Mouse (Mus musculus): ENCODE results near the gene Olfr732. TPM values are rescaled to one million over a fixed set of nuclear protein-coding genes. Genes with fewer than 3 reads are reported as not detected.

Gene Olfr732
- total RNA-seq (2015; ENCODE audit: low replicate concordance) (not detected in 2 replicates), total RNA-seq (2017; ENCODE audit: low replicate concordance) (not detected in 2 replicates)

DNA sequence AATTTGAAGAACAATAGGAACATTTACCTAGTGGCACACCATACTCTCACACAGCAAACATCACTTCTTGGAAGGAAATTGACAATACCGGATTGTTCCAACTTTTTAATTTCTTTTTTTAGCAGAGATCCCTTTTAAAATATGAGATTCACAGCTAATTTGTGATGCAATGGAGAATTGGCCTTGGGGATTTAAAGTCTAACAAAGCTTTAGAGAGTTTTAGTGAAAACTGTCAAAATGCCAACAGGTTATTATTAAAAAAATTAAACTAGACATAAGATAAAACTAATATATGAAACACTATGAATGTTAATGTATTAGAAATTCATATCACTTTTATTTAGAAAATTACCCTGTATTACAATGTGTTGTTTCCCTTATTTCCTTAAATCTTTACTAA, at the start of gene Olfr732:
Gene Olfr732 (minus strand): TSS at position 101 of the 400 bp plus-strand sequence.
- no peak for ATAC-seq (replicated peaks; ENCODE audit: low FRiP score, poor library complexity, severe bottlenecking)

DNA sequence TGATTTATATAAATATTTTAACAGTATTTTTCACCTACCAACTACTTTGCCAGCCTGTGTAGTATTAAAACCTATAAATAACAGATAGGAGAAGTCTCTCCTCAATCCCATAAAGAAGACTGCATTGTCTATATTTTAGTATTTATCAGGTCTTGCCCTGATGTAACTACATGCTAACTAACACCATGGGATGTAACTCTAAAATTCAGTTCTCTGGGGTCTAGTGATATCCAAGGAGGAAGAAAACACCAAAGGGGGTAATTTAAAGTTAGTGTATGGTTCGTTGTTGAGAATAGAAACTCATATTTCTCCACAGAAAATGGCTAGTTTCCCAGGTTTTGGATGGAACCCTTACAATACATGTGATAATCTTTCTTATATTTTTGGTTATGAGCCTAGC, 42.7 kb upstream of the Olfr732 start, which contains the start of gene Olfr734:
Gene Olfr734 (minus strand): TSS at position 101 of the 400 bp plus-strand sequence.
- ATAC-seq (replicated peaks; ENCODE audit: low FRiP score, poor library complexity, severe bottlenecking), result no peak

DNA sequence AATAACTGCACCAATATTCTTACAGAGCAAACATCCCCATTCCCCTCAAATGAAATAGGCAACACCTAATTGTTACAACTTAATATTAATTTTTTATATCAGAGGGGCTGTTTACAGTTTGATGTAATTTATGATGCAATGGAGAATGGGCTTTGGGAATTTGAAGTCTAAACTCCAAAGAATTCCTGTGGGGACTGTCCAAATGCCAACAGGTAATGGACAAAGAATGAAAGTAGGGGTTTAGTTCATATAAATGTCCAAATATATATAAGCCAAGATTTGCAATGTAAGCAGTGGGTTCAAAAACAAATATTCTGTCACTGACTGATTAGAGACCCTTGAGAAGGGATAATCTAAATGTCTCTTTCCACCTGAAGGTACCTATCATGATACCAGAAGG, 17.4 kb upstream of the Olfr732 start, which contains the start of gene Olfr733:
Gene Olfr733 (minus strand): TSS at position 101 of the 400 bp plus-strand sequence.
- no peak for ATAC-seq (replicated peaks; ENCODE audit: low FRiP score, poor library complexity, severe bottlenecking)

DNA sequence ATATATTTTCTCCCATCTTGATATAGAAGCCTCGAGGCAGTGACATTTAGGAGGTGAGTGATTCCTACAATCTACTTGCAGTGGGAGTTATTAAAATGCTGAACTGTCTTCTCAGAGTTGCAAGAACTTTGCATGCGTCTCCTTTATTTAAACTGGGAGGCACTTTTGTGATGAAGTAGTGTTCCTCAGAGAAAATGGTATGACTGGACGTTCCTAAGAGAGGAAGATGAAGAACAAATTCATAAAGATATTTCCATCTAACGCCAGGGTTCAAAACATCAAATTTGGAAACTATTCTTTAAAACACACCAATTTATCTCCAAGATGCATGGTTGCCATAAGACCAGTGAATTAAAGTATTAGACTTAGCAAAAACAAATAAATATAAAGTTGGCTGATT, 42.2 kb downstream of the Olfr732 start, which contains the start of gene Olfr731:
Gene Olfr731 (minus strand): TSS at position 101 of the 400 bp plus-strand sequence.
- no peak for ATAC-seq (replicated peaks; ENCODE audit: low FRiP score, poor library complexity, severe bottlenecking)

Other genes with a start within 250 kb of the Olfr732 start
- not detected in 2 replicates for gene Olfr725, start 243.8 kb downstream of the Olfr732 start, total RNA-seq (2015; ENCODE audit: low replicate concordance)
- gene Olfr725, start 243.8 kb downstream of the Olfr732 start, total RNA-seq (2017; ENCODE audit: low replicate concordance), result not detected in 2 replicates
- gene Olfr726, start 193.3 kb downstream of the Olfr732 start, total RNA-seq (2015; ENCODE audit: low replicate concordance), result not detected in 2 replicates
- not detected in 2 replicates for gene Olfr726, start 193.3 kb downstream of the Olfr732 start, total RNA-seq (2017; ENCODE audit: low replicate concordance)
- not detected in 2 replicates for gene Olfr727, start 161.0 kb downstream of the Olfr732 start, total RNA-seq (2015; ENCODE audit: low replicate concordance)
- not detected in 2 replicates for gene Olfr727, start 161.0 kb downstream of the Olfr732 start, total RNA-seq (2017; ENCODE audit: low replicate concordance)
- gene Olfr728, start 141.5 kb downstream of the Olfr732 start, total RNA-seq (2015; ENCODE audit: low replicate concordance), result not detected in 2 replicates
- gene Olfr728, start 141.5 kb downstream of the Olfr732 start, total RNA-seq (2017; ENCODE audit: low replicate concordance), result not detected in 2 replicates
- not detected in 2 replicates for gene Olfr729, start 131.3 kb downstream of the Olfr732 start, total RNA-seq (2015; ENCODE audit: low replicate concordance)
- not detected in 2 replicates for gene Olfr729, start 131.3 kb downstream of the Olfr732 start, total RNA-seq (2017; ENCODE audit: low replicate concordance)
- gene Olfr730, start 96.0 kb downstream of the Olfr732 start, total RNA-seq (2015; ENCODE audit: low replicate concordance), result not detected in 2 replicates
- gene Olfr730, start 96.0 kb downstream of the Olfr732 start, total RNA-seq (2017; ENCODE audit: low replicate concordance), result not detected in 2 replicates
- not detected in 2 replicates for gene Olfr731, start 42.3 kb downstream of the Olfr732 start, total RNA-seq (2015; ENCODE audit: low replicate concordance)
- gene Olfr731, start 42.3 kb downstream of the Olfr732 start, total RNA-seq (2017; ENCODE audit: low replicate concordance), result not detected in 2 replicates
- not detected in 2 replicates for gene Olfr733, start 17.3 kb upstream of the Olfr732 start, total RNA-seq (2015; ENCODE audit: low replicate concordance)
- gene Olfr733, start 17.3 kb upstream of the Olfr732 start, total RNA-seq (2017; ENCODE audit: low replicate concordance), result 0.26 TPM in 1 of 2 replicates, not detected in the other
- not detected in 2 replicates for gene Olfr734, start 42.6 kb upstream of the Olfr732 start, total RNA-seq (2015; ENCODE audit: low replicate concordance)
- gene Olfr734, start 42.6 kb upstream of the Olfr732 start, total RNA-seq (2017; ENCODE audit: low replicate concordance), result not detected in 2 replicates
- not detected in 2 replicates for gene Olfr735, start 64.7 kb upstream of the Olfr732 start, total RNA-seq (2015; ENCODE audit: low replicate concordance)
- not detected in 2 replicates for gene Olfr735, start 64.7 kb upstream of the Olfr732 start, total RNA-seq (2017; ENCODE audit: low replicate concordance)
- not detected in 2 replicates for gene Tlr11, start 73.7 kb upstream of the Olfr732 start, total RNA-seq (2015; ENCODE audit: low replicate concordance)
- not detected in 2 replicates for gene Tlr11, start 73.7 kb upstream of the Olfr732 start, total RNA-seq (2017; ENCODE audit: low replicate concordance)
- gene Olfr736, start 97.0 kb upstream of the Olfr732 start, total RNA-seq (2015; ENCODE audit: low replicate concordance), result not detected in 2 replicates
- gene Olfr736, start 97.0 kb upstream of the Olfr732 start, total RNA-seq (2017; ENCODE audit: low replicate concordance), result not detected in 2 replicates
- gene Olfr738, start 123.4 kb upstream of the Olfr732 start, total RNA-seq (2015; ENCODE audit: low replicate concordance), result not detected in 2 replicates
- gene Olfr738, start 123.4 kb upstream of the Olfr732 start, total RNA-seq (2017; ENCODE audit: low replicate concordance), result not detected in 2 replicates
- gene Olfr739, start 134.4 kb upstream of the Olfr732 start, total RNA-seq (2015; ENCODE audit: low replicate concordance), result not detected in 2 replicates
- not detected in 2 replicates for gene Olfr739, start 134.4 kb upstream of the Olfr732 start, total RNA-seq (2017; ENCODE audit: low replicate concordance)
- gene Olfr740, start 161.3 kb upstream of the Olfr732 start, total RNA-seq (2015; ENCODE audit: low replicate concordance), result not detected in 2 replicates
- gene Olfr740, start 161.3 kb upstream of the Olfr732 start, total RNA-seq (2017; ENCODE audit: low replicate concordance), result not detected in 2 replicates
- gene Olfr741, start 188.5 kb upstream of the Olfr732 start, total RNA-seq (2015; ENCODE audit: low replicate concordance), result not detected in 2 replicates
- gene Olfr741, start 188.5 kb upstream of the Olfr732 start, total RNA-seq (2017; ENCODE audit: low replicate concordance), result not detected in 2 replicates
- not detected in 2 replicates for gene Olfr742, start 219.4 kb upstream of the Olfr732 start, total RNA-seq (2015; ENCODE audit: low replicate concordance)
- gene Olfr742, start 219.4 kb upstream of the Olfr732 start, total RNA-seq (2017; ENCODE audit: low replicate concordance), result not detected in 2 replicates
- not detected in 2 replicates for gene Olfr743, start 237.6 kb upstream of the Olfr732 start, total RNA-seq (2015; ENCODE audit: low replicate concordance)
- gene Olfr743, start 237.6 kb upstream of the Olfr732 start, total RNA-seq (2017; ENCODE audit: low replicate concordance), result not detected in 2 replicates

Data from erythroid progenitor cell, adult 5-6 weeks (primary cell).